Mouse (Mus musculus) urinary bladder, postnatal 36 days (tissue): Measurements from ENCODE around the gene Kcnip1.

ENCODE experiments used
- DNase-seq, 2 experiments: peaks; one replicate each; pipeline ENCODE4 v3.0.0; 2022; ENCODE audit warnings: low spot score in 2 of 2, mixed read lengths in 1 of 2

Gene Kcnip1

DNA sequence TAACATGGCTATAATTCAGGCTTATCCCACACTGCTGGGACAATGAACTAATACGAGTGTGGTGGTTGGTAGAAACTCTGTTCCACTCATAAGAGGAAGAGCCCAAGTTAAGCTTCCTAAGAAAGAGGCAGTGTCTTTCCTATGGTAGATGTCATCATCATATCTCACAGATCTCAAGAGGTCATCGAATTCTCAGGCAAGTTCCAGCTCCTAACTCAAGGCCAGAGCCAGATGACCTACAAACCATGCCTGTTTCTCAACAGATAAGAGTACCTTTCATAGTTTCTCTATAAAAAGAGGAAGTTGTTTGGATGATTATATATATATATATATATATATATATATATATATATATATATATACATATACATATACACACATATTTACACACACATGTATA lies 6.4 kb downstream of the Kcnip1 start:
- no peak for DNase-seq

GRCm38 (mm10) chr11:33980146-33980545 lies 12.8 kb downstream of the Kcnip1 start:
- no peak for DNase-seq

DNA sequence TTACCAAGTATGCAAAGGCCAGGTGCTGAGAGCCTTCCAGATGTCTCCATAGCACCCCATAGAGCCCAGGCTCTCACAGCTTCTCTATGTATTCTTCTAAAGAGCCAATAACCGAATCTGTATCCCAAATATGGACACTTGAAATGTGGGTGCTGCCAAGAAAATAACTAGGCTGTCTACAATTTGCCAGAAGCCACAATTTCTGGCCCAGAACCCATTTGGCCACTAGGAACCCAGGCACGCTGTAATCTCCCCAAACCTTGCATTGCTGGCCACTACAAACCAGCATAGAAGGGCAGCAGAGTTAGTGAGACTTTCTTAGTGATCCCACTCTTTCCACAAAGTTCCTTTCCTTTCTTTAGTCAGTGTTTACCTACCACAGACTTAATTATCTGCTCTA lies 17.8 kb downstream of the Kcnip1 start:
- DNase-seq = no peak

DNA sequence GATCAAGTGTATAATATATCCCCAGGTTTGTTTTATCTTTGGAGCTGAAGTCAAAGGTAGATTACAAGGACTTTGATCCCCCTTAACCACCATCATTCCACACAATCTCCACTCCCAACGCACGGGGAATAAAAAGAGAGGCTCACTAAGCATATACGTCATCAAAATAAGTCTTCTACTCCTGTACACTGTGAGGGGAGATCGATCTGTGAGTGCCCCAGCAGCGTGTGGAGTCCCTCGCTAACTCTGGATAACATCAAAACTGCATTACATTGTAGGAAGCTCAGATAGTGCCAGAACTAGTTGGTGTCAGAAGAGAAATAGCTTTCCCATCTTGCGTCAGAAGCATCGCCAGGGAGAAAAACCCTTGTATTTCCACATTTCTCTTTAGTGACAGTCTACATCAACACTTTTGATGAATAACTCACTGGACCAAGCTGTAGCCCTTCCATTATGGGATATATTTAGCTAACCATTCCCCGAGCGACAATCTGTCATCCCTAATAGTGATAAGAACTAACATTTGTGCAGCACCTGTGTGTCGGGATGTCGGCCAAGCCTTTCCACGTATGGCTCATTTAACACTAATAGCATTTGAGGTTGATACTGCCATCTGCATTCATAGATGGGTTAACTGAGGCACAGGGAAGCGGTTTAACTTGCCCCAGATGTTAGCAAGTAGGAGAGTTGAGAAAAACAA lies 18.5 kb downstream of the Kcnip1 start:
- DNase-seq = no peak

- no peak for DNase-seq
Observed at GRCm38 (mm10) chr11:33972114-33972513, 20.8 kb downstream of the Kcnip1 start.

DNA sequence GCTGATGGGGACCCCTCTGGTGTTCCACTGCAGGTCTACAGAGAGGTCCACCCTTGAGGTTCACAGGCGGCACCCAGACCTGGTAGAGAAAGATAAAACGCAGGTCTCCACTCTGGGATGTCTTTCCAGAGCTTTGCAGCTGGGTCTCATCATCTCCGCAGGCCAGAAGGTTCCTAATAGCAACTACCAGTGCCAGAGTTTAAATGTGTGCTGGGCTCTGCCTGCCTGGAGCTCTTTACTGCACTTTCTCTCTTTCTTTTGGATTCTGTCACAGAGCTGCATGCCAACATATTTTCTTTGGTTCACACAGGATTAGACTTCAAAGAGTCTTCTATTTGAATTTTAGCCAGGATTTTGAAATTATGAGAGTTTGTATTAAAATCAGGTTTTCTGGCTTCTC lies 23.8 kb downstream of the Kcnip1 start:
- DNase-seq = no peak

GRCm38 (mm10) chr11:33967708-33968107 lies 25.2 kb downstream of the Kcnip1 start:
- DNase-seq = no peak

GRCm38 (mm10) chr11:33965380-33965779 lies 27.6 kb downstream of the Kcnip1 start:
- DNase-seq = no peak

- DNase-seq = no peak
Observed at GRCm38 (mm10) chr11:33962688-33963407, 30.1 kb downstream of the Kcnip1 start, which contains the start of gene Kcnmb1. Kcnmb1 (plus strand) TSS chr11:33963013.

DNA sequence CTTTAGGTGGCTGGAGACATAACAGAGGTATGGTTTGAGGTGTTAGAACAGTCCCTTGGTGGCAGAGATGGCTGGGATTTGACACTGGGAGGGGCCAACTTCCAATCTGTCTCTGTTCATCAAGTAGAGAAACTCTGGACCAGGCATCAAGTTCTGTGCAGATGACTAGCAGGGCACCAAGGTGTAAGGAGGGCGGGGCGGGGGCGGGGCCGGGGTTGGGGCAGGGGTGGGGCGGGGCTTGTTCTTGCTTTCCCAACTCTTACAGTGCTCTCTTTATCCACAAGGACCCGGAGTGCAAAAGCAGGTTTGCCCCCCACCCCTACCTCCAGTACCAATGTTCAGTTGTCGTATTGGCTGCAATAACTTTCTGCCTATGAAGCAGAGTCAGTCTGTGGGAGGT lies 30.8 kb downstream of the Kcnip1 start:
- DNase-seq = no peak

DNA sequence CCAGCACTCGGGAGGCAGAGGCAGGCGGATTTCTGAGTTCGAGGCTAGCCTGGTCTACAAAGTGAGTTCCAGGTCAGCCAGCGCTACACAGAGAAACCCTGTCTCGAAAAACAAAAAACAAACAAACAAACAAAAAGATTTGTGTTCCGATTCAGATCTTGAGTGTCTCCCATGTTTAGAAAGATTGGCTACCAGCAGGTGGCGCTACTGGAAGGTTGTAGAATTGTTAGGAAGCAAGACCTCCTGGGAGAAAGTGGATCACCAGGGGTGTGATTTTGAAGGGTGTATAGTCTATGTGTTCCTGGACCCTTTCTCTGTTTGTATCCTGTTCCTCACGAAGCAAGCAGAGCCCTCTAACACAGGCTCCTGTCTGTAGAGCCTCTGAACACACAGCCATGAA lies 34.2 kb downstream of the Kcnip1 start:
- DNase-seq = no peak

DNA sequence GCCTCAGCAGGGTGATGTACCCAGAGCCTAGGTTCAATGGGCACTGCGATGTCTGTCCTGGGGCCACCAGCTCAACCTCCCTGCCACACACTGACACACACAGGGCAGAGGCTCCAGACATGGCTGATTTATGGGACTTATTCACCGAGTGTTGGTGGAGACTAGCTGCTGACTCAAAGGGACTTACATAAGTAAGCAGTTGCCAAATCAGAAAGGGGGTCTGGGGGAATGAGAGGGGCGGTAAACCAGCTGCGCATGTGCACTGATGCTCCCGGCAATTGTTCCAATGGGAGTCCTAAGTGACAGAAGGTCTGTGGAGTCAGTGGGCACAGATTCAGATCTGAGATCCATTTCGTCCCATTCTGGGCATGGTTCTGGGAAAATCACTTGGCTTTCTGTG lies 35.4 kb downstream of the Kcnip1 start:
- no peak for DNase-seq

DNA sequence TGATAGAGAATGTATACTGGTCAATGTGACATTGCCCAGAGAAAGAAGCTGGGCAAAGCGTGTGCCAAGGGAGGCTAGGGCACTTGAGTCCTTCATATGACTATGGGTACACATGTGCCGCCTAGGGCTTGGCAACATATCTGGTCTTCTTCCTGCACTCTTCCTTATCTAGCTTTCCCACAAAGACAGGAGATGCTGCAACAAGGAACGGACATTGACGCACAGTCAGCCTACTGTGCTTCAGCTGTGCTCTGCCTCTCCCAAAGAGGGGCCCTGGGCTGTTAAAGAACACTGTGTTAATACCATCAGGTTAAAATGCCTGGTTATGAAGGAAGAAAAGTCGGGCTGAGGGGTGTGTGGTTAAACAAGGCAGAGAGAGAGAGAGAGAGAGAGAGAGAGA lies 36.3 kb downstream of the Kcnip1 start:
- no peak for DNase-seq

GRCm38 (mm10) chr11:33955982-33956381 lies 37.0 kb downstream of the Kcnip1 start:
- no peak for DNase-seq

- no peak for DNase-seq
Observed at GRCm38 (mm10) chr11:33951684-33952625, 41.0 kb downstream of the Kcnip1 start.

- no peak for DNase-seq
Observed at GRCm38 (mm10) chr11:33951155-33951554, 41.8 kb downstream of the Kcnip1 start.

- no peak for DNase-seq
Observed at GRCm38 (mm10) chr11:33946501-33946900, 46.5 kb downstream of the Kcnip1 start.

- no peak for DNase-seq
Observed at GRCm38 (mm10) chr11:33944786-33945328, 48.1 kb downstream of the Kcnip1 start.

GRCm38 (mm10) chr11:33944067-33944785 lies 48.7 kb downstream of the Kcnip1 start:
- DNase-seq = no peak

- no peak for DNase-seq
Observed at GRCm38 (mm10) chr11:33943565-33943964, 49.4 kb downstream of the Kcnip1 start.

GRCm38 (mm10) chr11:33939456-33940113 lies 53.4 kb downstream of the Kcnip1 start:
- no peak for DNase-seq
